Mouse (Mus musculus) limb, embryonic 11.5 days (tissue): ENCODE results near the gene Rbms3. TPM values are rescaled to one million over a fixed set of nuclear protein-coding genes. Genes with fewer than 3 reads are reported as not detected.

ENCODE experiments used
- ATAC-seq: fragments of 200-750 bp; cut with Nextera tagmentation; 2 replicates; pipeline ENCODE4 v1.8.0; 2017; ENCODE audit warnings: low read depth; ENCODE audit not compliant: insufficient number of reproducible peaks, low FRiP score, low TSS enrichment
- DNase-seq: peaks from one replicate; pipeline ENCODE4 v3.0.0-alpha.2; 2015; ENCODE audit warnings: low spot score
- H3K27ac ChIP-seq: fragments of 300-500 bp; sonication (generic); replicated peaks from 2 replicates; pipeline ENCODE4 v1.5.1; 2014; ENCODE audit warnings: low read depth, mild to moderate bottlenecking, low read length
- H3K27me3 ChIP-seq: fragments of 300-500 bp; sonication (generic); 2 replicates; pipeline ENCODE4 v1.6.1; 2014; ENCODE audit warnings: mild to moderate bottlenecking, low read length, mixed read lengths; ENCODE audit not compliant: control insufficient read depth, insufficient read depth
- H3K36me3 ChIP-seq: fragments of 300-500 bp; sonication (generic); 2 replicates; pipeline ENCODE4 v1.6.1; 2014; ENCODE audit warnings: mild to moderate bottlenecking, low read length, moderate library complexity, mixed read lengths; ENCODE audit not compliant: control insufficient read depth, insufficient read depth
- H3K4me1 ChIP-seq: fragments of 300-500 bp; sonication (generic); 2 replicates; pipeline ENCODE4 v1.6.1; 2014; ENCODE audit warnings: low read length, mixed read lengths; ENCODE audit not compliant: control insufficient read depth, insufficient read depth
- H3K4me2 ChIP-seq: fragments of 300-500 bp; sonication (generic); 2 replicates; pipeline ENCODE4 v1.6.1; 2014; ENCODE audit warnings: low read depth, mild to moderate bottlenecking, moderate library complexity; ENCODE audit not compliant: severe bottlenecking
- H3K4me3 ChIP-seq: fragments of 300-500 bp; sonication (generic); 2 replicates; pipeline ENCODE4 v1.5.1; 2014; ENCODE audit warnings: low read depth, low read length
- H3K9ac ChIP-seq: fragments of 300-500 bp; sonication (generic); 2 replicates; pipeline ENCODE4 v1.6.1; 2014; ENCODE audit warnings: mild to moderate bottlenecking, low read length
- H3K9me3 ChIP-seq: fragments of 300-500 bp; sonication (generic); 2 replicates; pipeline ENCODE4 v1.6.1; 2016; ENCODE audit warnings: low read length; ENCODE audit not compliant: control insufficient read depth
- WGBS: fragments of 180-500 bp; shearing (Covaris S2); extraction: QIAGEN DNeasy Blood & Tissue Kit; methylation state at CpG from one replicate; pipeline ENCODE4 v1.1.7; 2014; 5-methylcytosine and 5-hydroxymethylcytosine counted together
- polyA plus RNA-seq: library from polyadenylated mRNA; unstranded; fragments of >200 nt; fragmentation: Nextera tagmentation; extraction: Ambion mirVana; gene quantifications from 2 replicates; pipeline ENCODE4 v1.2.1, GENCODE M21; 2014

Gene Rbms3
- polyA plus RNA-seq, 1 experiment from 2014 or later = 51.9 TPM

DNA sequence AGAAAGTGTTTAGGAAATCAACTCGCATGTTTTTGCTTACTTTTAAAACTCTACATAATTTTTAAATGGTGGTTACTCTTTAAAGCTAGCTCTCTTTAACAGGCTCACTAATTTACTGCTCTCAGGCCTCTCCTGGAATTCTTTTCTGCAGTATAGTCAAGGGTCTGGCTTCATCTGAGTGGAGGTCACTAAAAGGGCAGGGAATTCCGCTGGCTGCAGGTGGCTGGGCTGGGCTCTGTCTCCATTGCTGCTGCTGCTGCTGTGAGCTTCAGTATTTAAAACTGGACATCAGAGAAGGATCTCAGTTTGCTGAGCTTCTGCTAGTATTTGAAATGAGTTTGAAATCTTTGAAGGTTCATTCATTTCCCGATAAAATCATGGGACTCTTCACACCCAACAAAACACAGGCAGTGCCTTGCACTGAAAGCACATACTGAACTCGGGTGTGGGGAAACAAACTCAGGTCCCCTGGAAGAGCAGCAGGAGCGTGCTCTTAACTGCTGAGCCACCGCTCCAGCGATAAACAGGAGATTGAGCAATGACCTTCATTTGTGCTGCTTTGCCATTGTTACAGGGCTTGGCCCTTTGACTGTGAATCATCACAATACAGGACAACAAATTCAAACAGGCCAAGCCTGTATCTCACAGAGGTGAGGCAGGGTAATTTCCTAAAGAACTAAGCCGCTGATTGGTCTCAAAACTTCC is 990.0 kb downstream of the Rbms3 start:
- no peaks in the 10 kb centered on the region for H3K27me3 ChIP-seq
- ATAC-seq (no peak; the same call in 1 of the 2 replicates), DNase-seq (peak; percentile 66)
- H3K9me3 ChIP-seq = no peaks in the 10 kb centered on the region
- no peaks in the 10 kb centered on the region for H3K36me3 ChIP-seq
- H3K4me1 ChIP-seq = peaks cover 11% of the 10 kb centered on the region
- H3K27ac ChIP-seq = 0 out of 2 replicates have a peak overlapping the region, but pooled peaks have one; percentile 14
- H3K4me3 ChIP-seq = no peak overlapping the region
- no peak overlapping the region for H3K4me2 ChIP-seq
- no peak overlapping the region for H3K9ac ChIP-seq
- 37% methylated on average over 8 of the region's 8 CpGs for WGBS

DNA sequence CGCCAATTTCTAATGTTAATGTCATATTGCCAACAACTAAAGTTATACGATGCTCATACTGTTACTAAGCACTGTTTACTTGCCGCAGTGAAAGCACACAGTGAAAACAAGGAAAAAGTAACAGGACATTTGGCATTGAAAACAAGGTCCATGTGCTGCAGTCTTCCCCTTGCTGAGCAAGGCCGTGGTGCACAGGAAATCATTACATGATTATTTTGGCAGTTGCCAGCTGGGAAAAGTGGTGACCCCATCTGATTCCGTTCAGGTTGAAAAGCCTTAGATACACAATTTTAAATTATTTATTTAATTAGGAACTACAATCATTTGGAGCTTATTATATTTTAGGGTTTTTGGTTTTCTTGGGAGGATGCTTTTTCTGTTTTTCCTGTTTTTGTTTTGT is 995.9 kb downstream of the Rbms3 start:
- Histone ChIP-seq H3K9ac (no peak overlapping the region), H3K27ac (no peak overlapping the region), H3K9me3 (peaks cover 4% of the 10 kb centered on the region; the same call in 1 of the 2 replicates), H3K4me2 (no peak overlapping the region), H3K27me3 (no peaks in the 10 kb centered on the region), H3K4me1 (no peaks in the 10 kb centered on the region), H3K36me3 (no peaks in the 10 kb centered on the region), H3K4me3 (no peak overlapping the region)
- WGBS = 72% methylated on average over 5 of the region's 5 CpGs
- DNase-seq = no peak
- no peak for ATAC-seq

DNA sequence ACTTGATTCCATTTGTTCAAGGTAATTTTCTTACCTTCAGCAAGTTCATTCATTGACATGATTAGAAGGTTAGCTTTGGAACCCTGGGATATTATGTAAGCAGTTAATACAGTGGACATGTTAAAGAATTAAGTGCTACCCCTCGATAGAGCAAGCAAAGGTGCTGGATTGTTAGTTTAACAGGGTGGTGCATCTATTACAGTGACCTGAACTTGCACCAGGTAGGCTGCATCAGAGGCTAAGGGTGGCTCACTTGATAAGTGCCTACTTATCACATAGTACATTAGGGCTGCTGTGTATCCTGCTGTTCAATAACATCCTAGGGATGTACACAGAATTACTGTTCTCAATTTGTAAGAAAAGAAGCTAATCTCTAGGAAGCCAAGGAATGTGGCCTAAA is 996.6 kb downstream of the Rbms3 start:
- no peak overlapping the region for H3K27ac ChIP-seq
- DNase-seq (no peak), ATAC-seq (no peak)
- no peak overlapping the region for H3K4me3 ChIP-seq
- H3K9me3 ChIP-seq = peaks cover 4% of the 10 kb centered on the region; the same call in 1 of the 2 replicates
- 80% methylated on average over 1 of the region's 1 CpGs for WGBS
- no peaks in the 10 kb centered on the region for H3K36me3 ChIP-seq
- no peaks in the 10 kb centered on the region for H3K4me1 ChIP-seq
- H3K9ac ChIP-seq = no peak overlapping the region
- H3K27me3 ChIP-seq = no peaks in the 10 kb centered on the region
- no peak overlapping the region for H3K4me2 ChIP-seq

DNA sequence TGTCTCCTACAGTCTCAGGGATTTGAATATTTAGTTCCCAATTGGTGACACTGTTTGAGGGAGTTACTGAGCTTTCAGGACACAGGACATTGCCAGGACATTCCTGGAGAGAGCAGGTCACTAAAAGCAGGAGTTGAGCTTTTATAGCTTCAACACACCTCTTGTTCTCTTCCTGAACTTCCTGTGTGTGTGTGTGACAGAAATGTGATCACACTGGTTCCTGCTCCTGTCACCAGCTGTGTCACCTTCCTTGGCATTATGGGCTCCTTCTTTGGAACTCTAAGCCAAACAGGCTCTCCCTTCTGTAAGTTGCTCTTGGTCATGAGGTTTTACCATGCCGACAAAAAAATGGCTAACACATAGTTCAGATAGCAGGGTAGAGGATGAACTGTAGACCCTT is 997.9 kb downstream of the Rbms3 start:
- peaks cover 4% of the 10 kb centered on the region; the same call in 1 of the 2 replicates for H3K9me3 ChIP-seq

DNA sequence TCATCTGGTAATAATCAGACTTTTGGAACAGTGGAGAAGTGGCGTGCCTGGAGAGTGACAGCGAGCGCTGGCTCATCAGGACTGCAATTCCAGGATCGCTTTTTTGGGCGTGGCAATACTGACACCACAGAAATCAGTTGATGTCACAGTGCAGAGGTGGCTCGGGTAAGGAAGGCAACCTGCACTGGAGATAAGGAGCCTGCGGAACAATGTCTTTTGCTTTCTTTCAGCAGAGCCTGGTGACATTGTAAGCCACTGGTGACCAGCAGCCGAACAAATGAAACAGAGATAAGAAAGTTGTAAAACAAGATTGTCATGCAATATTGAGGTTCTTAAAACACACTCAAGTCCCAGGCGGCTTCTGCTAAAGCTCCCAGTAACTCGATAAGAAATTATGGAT is 998.9 kb downstream of the Rbms3 start:
- Histone ChIP-seq H3K27ac (no peak overlapping the region), H3K9ac (no peak overlapping the region), H3K4me3 (no peak overlapping the region), H3K9me3 (peaks cover 4% of the 10 kb centered on the region; the same call in 1 of the 2 replicates), H3K36me3 (no peaks in the 10 kb centered on the region), H3K4me2 (no peak overlapping the region), H3K4me1 (no peaks in the 10 kb centered on the region), H3K27me3 (no peaks in the 10 kb centered on the region)
- 87% methylated on average over 10 of the region's 10 CpGs for WGBS
- ATAC-seq (no peak), DNase-seq (no peak)

More for the DNA sequence above, 997.9 kb downstream of the Rbms3 start:
- no peak overlapping the region for H3K4me3 ChIP-seq
- no peak overlapping the region for H3K9ac ChIP-seq
- WGBS = 97% methylated on average over 1 of the region's 1 CpGs
- H3K27ac ChIP-seq = no peak overlapping the region
- H3K36me3 ChIP-seq = no peaks in the 10 kb centered on the region
- ATAC-seq (no peak), DNase-seq (no peak)
- no peaks in the 10 kb centered on the region for H3K27me3 ChIP-seq
- no peaks in the 10 kb centered on the region for H3K4me1 ChIP-seq
- no peak overlapping the region for H3K4me2 ChIP-seq

DNA sequence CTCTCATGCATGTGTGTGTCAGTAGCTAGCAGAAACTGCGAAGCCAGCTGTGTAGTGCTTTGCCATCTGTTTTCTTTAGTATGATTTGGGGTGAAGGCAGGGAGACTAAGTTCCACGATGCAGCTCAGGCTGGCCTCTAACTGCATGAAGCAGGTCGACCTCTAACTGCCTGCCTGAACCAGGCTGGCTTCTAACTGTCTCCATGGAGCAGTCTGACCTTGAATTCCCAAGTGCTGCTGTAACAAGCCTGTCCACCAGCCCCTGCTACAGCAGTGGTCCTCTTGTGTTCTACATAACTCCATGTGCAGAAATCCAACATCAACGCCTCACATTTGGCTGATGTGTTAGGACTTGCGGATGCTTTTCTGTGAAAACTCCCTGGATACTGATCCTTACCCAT is 1009.3 kb downstream of the Rbms3 start:
- no peaks in the 10 kb centered on the region for H3K27me3 ChIP-seq
- WGBS = 81% methylated on average over 5 of the region's 5 CpGs
- no peaks in the 10 kb centered on the region for H3K36me3 ChIP-seq
- H3K27ac ChIP-seq = no peak overlapping the region
- DNase-seq (no peak), ATAC-seq (no peak)
- H3K4me3 ChIP-seq = no peak overlapping the region
- no peak overlapping the region for H3K4me2 ChIP-seq
- no peaks in the 10 kb centered on the region for H3K4me1 ChIP-seq
- H3K9ac ChIP-seq = no peak overlapping the region
- no peaks in the 10 kb centered on the region for H3K9me3 ChIP-seq

DNA sequence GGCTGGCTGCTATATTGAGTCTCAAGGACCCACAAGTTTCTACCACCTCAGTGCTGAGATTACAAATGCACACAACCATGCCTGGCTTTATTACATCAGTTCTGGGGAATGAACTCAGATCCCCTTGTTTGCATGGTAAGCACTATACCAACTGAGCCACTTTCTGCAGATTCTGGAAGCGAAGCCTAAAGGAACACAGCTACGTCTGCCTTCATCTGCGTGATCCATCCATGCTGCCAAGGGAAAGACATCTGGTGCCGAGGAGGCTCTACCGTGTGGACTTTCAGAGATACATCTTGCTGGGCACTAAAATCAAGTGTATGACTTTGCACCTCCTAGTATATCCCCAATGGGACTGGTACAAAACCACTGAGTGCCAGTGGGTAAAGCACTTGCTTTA is 1010.8 kb downstream of the Rbms3 start:
- Histone ChIP-seq H3K36me3 (no peaks in the 10 kb centered on the region), H3K27ac (no peak overlapping the region), H3K9me3 (no peaks in the 10 kb centered on the region), H3K4me1 (0 out of 2 replicates have a peak, but pooled peaks cover 2% of the 10 kb centered on the region), H3K4me2 (no peak overlapping the region), H3K27me3 (no peaks in the 10 kb centered on the region), H3K4me3 (no peak overlapping the region), H3K9ac (no peak overlapping the region)
- 94% methylated on average over 5 of the region's 5 CpGs for WGBS
- ATAC-seq = no peak
- DNase-seq = no peak

DNA sequence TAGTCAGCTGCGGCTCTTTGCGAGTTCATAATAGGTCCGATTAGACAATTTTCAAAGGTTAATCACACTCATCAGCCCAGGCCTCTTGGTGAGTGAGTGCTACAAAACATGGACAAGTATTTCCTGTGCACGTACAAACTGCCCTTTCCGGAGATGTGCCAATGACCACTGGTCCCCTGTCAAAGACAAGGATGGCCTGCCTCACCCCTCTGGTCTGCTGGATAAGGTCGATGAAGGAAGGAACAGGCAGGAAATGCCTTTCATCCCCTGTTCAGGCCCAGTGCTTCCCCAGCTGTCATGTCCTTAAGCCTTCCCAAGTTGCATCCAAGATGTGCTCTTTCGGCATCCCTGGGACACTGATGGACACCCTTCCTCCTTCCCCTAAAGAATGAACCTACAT is 1016.4 kb downstream of the Rbms3 start:
- no peak overlapping the region for H3K4me2 ChIP-seq
- ATAC-seq (no peak), DNase-seq (no peak)
- H3K9me3 ChIP-seq = no peaks in the 10 kb centered on the region
- H3K27me3 ChIP-seq = no peaks in the 10 kb centered on the region
- no peaks in the 10 kb centered on the region for H3K36me3 ChIP-seq
- no peak overlapping the region for H3K9ac ChIP-seq
- no peak overlapping the region for H3K4me3 ChIP-seq
- H3K4me1 ChIP-seq = 0 out of 2 replicates have a peak, but pooled peaks cover 2% of the 10 kb centered on the region
- WGBS = 87% methylated on average over 7 of the region's 7 CpGs
- H3K27ac ChIP-seq = no peak overlapping the region

DNA sequence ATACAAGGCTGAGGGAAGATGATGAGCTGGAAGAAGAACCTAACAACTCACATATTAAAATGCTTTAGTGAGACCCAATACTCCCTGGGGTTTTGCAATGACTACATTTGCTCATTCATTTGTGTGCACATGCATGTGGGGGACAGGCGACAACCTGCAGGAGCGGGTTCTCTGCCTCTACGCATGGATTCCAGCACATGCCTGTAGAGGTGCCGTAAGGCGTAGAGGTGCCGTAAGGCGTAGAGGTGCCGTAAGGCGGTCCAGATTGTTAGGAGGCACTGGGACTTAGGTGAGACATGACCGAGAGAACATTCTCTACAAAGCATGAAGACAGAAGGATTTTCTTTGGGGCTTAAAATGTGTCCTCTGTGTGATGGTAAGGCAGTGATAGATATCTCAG is 1033.7 kb downstream of the Rbms3 start:
- WGBS = 96% methylated on average over 10 of the region's 10 CpGs
- H3K4me3 ChIP-seq = no peak overlapping the region

More for the DNA sequence above, 1033.7 kb downstream of the Rbms3 start:
- no peak for DNase-seq
- no peaks in the 10 kb centered on the region for H3K9me3 ChIP-seq
- H3K4me1 ChIP-seq = no peaks in the 10 kb centered on the region
- no peak overlapping the region for H3K4me2 ChIP-seq
- H3K27ac ChIP-seq = no peak overlapping the region
- no peak overlapping the region for H3K9ac ChIP-seq
- no peaks in the 10 kb centered on the region for H3K36me3 ChIP-seq
- no peak for ATAC-seq
- H3K27me3 ChIP-seq = no peaks in the 10 kb centered on the region
